Comparison of ENCODE assay signal across 8 mouse cellular contexts in the genomic region with DNA sequence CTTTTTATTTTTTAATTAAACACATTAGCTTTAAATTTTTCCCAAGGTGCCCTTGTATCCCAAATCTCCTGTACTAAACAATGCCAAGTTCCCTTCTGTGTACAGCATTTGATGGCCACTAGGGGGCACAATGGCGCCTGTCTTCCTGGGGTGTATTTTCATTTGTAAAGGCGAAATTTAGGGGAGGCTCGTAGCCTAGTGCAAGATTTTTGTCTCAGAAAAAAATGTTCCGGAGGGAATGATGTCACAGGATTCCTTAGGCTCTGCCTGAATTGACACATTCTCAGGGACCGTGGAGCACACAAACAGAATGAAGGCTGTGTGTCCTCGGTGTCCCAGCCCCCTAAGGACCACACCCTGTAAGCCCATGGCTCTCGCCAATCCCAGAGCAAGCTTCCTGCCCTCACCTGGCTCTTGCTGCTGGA.
DNase-seq lines count a peak whose midpoint lies in the region; ATAC-seq and TF ChIP-seq lines count a peak whose summit lies in the region.

No protein-coding gene starts in this region.

- no peaks in the 10 kb centered on the region for H3K27me3 ChIP-seq in intestine, postnatal 0 days (replicated peaks; ENCODE audit: control insufficient read depth, insufficient read depth, low read length)

- H3K9ac ChIP-seq in intestine, postnatal 0 days (ENCODE audit: low read depth, low read length) = no peak overlapping the region

- peak; percentile 58 for ATAC-seq in granulocyte monocyte progenitor cell, adult 5-6 weeks (replicated peaks; ENCODE audit: poor library complexity, severe bottlenecking)
- no peak for ATAC-seq in intestine, postnatal 0 days

- no peak overlapping the region for H3K4me3 ChIP-seq in intestine, postnatal 0 days (ENCODE audit: low read depth, low read length)

- peak; percentile 88 for TF ChIP-seq CTCF in intestine, postnatal 0 days (IDR thresholded peaks at IDR 0.05; ENCODE audit: low read depth)

- intact Hi-C loops in left cerebral cortex, postnatal 25 days (cut with DNase I) = loop anchor here (5.0 kb wide), 2 partner anchors 87 to 122 kb away; partner anchors contain the start of gene Morn3

- no peaks in the 10 kb centered on the region for H3K9me3 ChIP-seq in intestine, postnatal 0 days (ENCODE audit: control insufficient read depth)

- peak; percentile 75 for DNase-seq in 416B (ENCODE audit: low read depth)
- peak; percentile 52 for DNase-seq in adrenal gland, adult 2 months
- peak; percentile 72 for DNase-seq in embryo, embryonic 11 days
- peak; percentile 77 to 80 for DNase-seq in left cerebral cortex, postnatal 25 days (ENCODE audit: low spot score in 2 of 2)
- peak; percentile 73 for DNase-seq in mesoderm, embryonic 11.5 days (ENCODE audit: low read depth, low spot score)
- DNase-seq in spleen, postnatal 36 days (ENCODE audit: low spot score in 2 of 2) = peak; percentile 29 to 59

- no peak overlapping the region for H3K27ac ChIP-seq in intestine, postnatal 0 days (ENCODE audit: low read depth, low read length)

- WGBS in intestine, postnatal 0 days = 20% methylated on average over 7 of the region's 7 CpGs

- H3K4me1 ChIP-seq in intestine, postnatal 0 days (replicated peaks; ENCODE audit: control insufficient read depth, insufficient read depth, low read length) = no peaks in the 10 kb centered on the region

- H3K4me2 ChIP-seq in intestine, postnatal 0 days (replicated peaks; ENCODE audit: low read depth) = peak overlapping the region; percentile 46

- H3K36me3 ChIP-seq in intestine, postnatal 0 days (ENCODE audit: control insufficient read depth, insufficient read depth) = no peaks in the 10 kb centered on the region
